Mouse (Mus musculus): ENCODE data around the gene Foxp4.

GRCm38 (mm10) chr17:47850035-47850434, 74.4 kb downstream of the Foxp4 start:
- TF ChIP-seq CTCF (IDR thresholded peaks at IDR 0.05; ENCODE audit: low read depth) = no peak
- no peak for TF ChIP-seq EP300 (IDR thresholded peaks at IDR 0.05; ENCODE audit: low read depth)

Data from liver, embryonic 14.5 days (tissue).